Mouse (Mus musculus) thymus, adult 2 months (tissue): ENCODE data around the gene Vezf1.

Source experiments
- CTCF ChIP-seq: fragments of 200-500 bp; IDR thresholded peaks from 2 replicates; pipeline ENCODE4 v1.5.1; 2012; ENCODE audit warnings: mild to moderate bottlenecking, control low read depth, low read length, moderate library complexity, borderline replicate concordance; ENCODE audit not compliant: control insufficient read depth, poor library complexity, insufficient read depth; ENCODE audit errors: extremely low read depth
- POLR2A ChIP-seq: fragments of 200-500 bp; IDR thresholded peaks from 2 replicates; pipeline ENCODE4 v1.6.1; 2012; ENCODE audit warnings: mild to moderate bottlenecking, low read length, control low read depth, moderate library complexity; ENCODE audit not compliant: control insufficient read depth, poor library complexity, insufficient read depth; ENCODE audit errors: extremely low read depth

DNA sequence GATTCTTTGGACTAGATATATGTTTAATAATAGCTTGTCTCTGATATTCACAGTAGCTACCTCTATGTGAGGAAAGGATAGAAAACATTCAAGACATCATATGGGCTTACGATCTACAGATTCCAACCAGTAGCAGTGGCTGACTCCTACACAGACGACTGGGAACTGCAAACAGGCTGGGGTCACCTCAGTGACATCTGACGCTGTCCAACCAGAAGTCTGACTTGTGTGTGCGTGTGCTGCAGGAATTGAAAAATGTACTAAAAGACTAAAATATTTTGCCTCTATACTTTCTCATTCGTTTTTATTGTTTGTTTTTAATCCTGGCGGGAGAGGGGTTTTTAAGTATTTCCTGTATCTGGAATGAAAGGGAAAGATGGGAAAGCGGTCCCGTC lies 891 bp upstream of the Vezf1 start:
- TF ChIP-seq POLR2A, result no peak
- TF ChIP-seq CTCF, result no peak
